Mouse (Mus musculus) liver, postnatal 0 days (tissue): ENCODE data around the gene Bysl.

Experiments used
- CTCF ChIP-seq: sonication (generic); IDR thresholded peaks from 2 replicates; pipeline ENCODE4 v1.5.1; 2016; ENCODE audit warnings: antibody characterized with exemption, low read depth
- EP300 ChIP-seq: IDR thresholded peaks from 2 replicates; pipeline ENCODE4 v1.6.1; 2016; ENCODE audit warnings: antibody characterized with exemption, low read depth, mild to moderate bottlenecking

DNA sequence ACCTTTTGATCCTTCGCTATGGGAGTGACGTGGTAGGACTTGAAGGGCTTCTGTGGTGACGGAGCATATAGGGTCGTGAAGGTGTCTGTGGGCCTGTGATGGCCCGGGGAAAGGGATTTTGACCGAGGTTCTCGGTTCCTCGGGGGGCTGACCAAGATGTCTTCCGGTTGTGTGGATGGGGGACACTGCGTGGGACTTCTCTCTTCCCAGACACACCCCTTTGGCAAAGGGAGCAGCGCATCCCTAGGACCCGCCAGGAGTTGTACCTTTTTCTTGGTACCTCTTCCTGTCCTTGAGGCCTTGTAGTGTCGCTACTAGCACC is 330 bp upstream of the Bysl start:
- TF ChIP-seq CTCF (no peak), EP300 (no peak)
